Mouse (Mus musculus) neural tube, embryonic 10.5 days (tissue): ENCODE measurements around the gene Tmem203.

ENCODE experiments used
- DNase-seq: peaks from one replicate; pipeline ENCODE4 v3.0.0-alpha.2; 2017; ENCODE audit warnings: low spot score; ENCODE audit errors: extremely low spot score

Tmem203 gene

DNA sequence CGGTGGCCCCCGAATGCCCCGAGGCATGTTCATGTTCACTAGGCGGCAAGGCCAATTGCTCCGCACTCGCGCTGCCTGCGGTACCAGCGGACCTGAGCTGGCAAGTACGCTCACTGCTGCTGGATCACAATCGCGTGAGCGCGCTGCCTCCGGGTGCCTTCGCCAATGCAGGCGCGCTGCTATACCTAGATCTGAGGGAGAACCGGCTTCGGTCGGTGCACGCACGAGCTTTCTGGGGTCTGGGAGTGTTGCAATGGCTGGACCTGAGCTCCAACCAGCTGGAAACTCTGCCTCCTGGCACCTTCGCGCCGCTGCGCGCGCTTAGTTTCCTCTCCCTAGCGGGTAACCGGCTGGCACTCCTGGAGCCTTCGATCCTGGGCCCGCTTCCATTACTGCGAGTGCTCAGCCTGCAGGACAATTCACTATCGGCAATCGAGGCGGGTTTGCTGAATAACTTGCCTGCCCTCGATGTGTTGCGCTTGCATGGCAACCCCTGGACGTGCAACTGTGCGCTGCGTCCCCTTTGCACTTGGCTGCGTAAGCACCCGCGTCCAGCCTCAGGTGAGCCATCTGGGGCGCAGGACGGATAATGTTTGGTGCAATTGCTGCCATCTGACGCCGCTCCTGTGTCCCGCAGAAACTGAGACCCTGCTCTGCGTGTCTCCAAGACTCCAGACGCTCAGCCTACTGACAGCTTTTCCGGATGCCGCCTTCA lies 35.0 kb downstream of the Tmem203 start:
- DNase-seq = no peak

DNA sequence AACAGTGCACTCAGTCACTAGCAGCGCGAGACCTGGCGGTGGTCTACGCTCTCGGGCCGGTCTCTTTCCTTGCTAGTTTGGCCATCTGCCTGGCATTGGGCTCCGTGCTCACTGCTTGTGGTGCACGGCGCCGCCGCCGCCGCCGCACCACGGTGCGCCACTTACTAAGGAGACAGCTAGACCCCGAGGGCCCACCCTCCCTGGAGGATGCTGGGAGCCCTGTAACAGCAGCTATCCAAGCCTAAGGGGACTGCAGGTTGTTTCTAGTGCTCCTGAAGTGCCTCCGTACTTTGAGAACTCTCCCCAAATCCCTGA lies 35.5 kb downstream of the Tmem203 start:
- DNase-seq = no peak

DNA sequence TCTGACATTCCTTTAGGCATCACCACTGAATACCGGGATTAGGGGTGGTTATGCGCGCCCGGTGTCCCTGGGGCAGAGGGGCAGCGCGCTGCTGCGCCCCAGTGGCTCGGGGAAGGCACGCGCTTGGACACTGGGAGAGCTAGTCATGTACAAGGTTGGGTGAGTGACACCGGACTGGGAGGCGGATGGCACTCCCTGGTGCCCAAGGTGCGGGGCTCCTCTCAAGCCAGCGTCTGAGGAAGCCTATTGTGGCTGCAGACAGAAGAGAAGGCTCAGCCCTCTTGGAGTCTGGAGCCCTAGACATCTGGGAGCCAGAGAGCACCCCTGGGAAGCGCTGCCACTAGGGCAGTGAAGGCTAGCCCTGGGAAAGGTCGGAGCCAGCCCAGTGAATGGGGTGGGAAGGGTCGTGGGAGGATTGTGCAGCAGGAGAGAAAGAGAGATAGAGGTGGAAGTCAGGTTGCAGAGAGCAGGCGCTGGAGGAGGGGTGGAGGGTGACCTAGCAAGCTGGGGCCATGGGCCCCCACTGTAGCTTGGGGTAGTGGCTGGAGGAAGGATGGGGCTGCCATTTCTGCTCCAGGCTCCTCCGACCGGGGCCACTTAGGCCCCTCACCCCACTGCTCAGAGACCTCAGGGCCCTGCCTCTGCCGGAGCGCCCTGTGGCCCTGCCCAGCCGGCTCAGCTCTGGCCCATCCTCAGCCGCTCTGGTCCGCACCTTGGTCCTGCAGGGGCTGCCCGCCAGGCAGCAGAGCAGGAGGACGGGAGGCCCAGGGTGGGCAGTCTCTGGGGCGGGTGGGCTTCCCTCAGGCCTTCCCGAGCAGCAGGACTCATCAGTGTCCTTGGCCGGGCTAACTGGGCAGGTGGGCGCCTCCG lies 36.2 kb downstream of the Tmem203 start:
- DNase-seq = peak; percentile 33

DNA sequence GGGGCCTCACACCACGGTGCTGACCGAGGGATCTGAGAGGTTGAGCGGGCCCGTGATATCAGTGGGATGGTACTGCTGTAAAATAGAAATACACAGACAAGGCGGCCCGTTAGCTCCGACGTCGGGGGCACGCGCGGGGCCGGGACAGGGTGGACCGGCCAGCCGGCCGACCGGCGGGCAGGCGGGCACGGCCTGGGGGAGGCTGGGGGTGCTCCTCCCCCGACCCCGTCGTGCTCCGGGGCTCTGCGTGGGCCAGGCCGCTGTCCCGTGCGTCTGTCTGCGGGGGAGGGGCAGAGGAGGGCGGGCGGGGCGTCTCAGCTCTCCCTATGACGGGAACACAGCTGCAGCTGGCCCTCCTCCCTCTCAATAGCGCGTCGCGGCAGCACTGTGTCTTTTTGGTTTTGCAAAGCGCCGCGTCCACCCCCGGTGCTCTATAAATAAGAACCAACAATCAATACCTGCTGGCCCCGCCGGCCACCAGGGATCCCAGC lies 36.9 kb downstream of the Tmem203 start:
- DNase-seq = no peak

DNA sequence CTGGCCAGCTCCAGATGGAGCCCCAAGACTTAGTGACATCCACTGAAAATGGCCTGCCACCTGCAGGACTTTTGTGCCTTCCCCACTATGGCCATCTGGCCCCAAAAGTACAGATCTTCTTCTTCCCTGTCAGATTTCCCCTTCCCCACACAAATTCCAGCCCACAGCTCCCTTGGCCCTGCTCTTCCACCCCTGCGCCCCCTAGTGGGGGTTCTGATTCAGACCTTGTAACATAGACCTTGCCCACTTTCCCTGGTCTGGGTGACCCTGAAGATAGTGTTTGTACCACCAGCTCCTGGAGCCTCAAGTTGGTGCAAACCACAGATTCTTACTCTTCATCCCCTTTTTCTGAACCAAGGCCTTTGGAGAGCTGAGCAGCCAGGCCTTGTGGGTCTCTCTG lies 37.6 kb downstream of the Tmem203 start:
- peak; percentile 85 for DNase-seq

DNA sequence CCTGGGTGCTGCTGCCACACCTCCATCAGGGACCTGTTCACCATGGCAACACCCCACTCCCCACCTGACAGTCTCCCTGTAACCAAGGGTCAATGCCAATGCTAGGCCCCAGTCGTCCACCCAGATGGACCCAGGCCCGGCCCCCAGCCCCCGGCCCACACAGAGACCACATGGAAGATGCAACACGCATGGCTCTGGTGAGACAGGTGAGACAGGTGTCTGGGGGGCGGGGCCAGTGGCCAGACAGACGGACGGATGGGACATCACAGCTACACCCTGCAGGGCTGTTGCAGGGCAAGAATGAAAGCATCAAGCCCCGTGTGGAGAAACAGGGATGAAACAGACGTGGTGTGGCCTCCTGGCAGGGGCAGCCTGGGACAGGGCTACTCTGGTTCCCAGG lies 38.5 kb downstream of the Tmem203 start:
- no peak for DNase-seq

DNA sequence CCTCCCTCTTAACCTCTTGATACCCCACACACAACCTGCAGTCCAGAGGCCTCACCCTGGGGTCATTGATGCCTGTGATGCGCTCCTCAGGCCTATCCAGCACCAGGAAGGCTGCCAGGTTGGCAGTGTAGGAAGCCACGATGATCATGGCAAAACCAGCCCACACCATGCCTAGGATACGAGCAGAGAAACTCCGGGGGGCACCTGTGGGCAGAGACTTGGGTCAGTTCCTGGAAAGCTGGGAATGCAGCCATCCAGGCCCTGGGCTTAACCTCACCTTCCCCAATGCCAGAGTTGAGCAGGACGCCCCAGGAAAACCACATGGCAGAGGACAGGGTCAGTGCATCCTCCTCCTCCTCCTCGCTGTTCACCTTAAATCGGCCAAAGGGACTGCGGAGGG lies 41.9 kb downstream of the Tmem203 start:
- no peak for DNase-seq

DNA sequence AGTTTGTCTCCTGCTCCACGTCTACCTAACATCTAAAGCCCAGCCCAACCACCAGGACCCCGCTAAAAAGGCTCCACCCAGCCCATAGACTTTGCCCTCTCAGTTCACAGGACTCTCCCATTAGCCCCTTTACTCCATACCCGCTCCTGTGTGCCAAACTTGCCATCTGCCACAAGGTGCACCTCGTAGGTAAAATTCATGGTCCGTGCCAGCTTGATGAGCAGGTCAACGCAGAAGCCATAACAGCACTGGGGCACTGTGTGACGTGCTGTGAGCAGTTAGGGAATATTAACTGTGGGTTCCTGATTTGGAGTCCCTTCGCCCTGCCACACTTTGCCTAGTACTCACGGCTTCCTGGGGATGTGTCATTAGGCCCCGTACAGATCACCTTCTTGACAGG lies 42.8 kb downstream of the Tmem203 start:
- DNase-seq = no peak

DNA sequence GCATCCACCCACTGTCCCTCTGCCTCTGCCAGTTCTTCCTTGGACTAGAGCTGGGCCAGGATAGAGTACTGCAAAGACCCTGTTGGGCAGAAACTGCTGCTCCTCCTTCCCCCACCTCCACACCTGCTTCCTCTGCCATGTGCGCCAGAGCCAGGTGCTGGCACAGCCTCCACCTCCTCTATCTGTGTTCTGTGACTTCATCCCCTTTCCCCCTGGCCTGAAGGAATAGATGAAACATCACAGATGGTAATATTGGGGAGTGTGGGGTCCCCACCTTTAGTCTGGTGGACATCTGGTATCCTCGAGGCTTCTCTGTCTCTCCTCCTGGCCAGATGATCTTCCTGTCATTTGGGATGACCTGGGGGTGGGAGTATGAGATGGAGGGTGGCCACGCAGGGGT lies 48.2 kb downstream of the Tmem203 start:
- no peak for DNase-seq

DNA sequence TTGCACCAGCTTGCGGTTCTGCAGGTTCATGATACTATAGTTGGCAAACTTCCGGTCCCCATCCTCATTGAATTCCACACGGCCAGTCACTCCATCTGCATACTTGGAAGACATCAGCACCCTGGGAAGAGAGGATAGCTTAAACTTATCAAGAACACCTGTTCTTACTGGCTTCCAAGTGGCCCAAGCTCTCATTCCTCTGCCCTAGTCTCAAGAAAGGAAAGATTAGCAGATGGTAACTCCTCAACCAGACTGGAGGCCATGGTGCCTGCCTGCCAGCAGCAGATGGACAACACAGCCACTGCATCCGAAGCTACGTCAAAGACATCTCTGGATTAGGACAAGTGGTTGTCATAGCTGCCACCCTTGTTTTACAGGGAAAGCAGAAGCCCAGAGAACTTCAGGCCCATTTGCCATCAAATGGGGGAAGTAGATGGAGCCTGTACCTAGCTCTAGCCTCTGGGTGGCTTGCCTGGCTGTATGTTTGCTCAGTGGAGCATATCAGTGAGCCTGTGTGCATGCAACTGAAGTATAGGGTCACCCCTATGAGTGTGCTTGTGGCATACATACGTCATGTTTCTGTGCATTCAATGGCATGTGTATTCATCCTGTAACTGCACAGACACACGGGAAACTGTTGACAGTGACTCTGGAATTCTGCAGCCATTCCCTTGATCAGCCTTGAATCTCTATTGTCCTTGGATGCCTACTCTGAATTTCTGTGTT lies 48.9 kb downstream of the Tmem203 start:
- no peak for DNase-seq

DNA sequence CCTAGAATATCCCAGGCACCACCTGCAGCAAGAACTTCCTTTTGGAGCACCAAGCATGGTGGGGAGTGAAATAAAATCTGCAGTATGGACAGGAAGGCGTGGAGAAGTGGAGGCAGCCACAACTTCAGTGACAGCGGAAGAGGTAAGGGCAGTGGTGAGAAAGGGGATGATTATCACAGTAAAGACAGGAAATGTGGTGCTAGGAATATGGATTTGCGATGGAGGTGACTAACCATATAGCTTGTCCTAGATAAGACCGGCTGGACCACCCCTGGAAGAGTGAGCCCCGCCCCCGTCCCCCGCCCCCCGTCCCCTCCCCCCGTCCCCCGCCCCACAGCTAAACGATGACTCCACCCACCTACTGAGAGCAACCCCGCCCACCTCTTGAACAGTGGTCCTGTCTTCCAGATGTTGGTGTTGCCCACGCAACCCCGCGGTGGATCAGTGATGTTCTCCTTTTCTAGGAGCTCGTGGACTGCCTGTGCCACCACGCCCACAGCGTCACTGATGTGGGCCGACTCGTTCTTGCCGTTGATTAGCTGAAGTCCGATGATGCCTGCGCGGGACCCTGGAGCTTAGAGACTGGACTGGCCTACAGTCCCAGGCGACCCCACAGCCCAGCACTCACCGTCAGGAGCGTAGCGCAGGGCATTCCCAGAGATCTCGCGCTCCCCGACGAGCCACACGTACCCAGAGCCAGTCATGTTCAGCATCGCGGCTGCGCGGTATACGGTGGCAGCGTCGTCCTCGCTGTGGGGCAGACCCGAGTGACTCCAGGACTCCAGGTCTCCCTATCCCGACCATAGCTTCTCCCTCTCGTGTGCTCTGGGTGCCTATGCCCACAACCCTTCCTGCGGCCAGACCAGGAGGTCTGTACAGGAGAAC lies 49.7 kb downstream of the Tmem203 start:
- DNase-seq = peak; percentile 63
